Mouse (Mus musculus) inflammation-experienced regulatory T-cells, adult 6 months (primary cell): ENCODE results near the gene H2-DMb1. TPM values are rescaled to one million over a fixed set of nuclear protein-coding genes. Genes with fewer than 3 reads are reported as not detected.

Source experiments
- ATAC-seq: one replicate; pipeline ENCODE4 v1.8.0; 2017
- polyA plus RNA-seq, 3 experiments: library from polyadenylated mRNA; unstranded; fragments of 100-300 nt; shearing (Covaris generic); gene quantifications; one replicate each; pipeline ENCODE4 v1.2.1; 2017

H2-DMb1 gene
- polyA plus RNA-seq, 3 experiments from 2014 or later: 2.3 to 5.0 (median 4.5) TPM

DNA sequence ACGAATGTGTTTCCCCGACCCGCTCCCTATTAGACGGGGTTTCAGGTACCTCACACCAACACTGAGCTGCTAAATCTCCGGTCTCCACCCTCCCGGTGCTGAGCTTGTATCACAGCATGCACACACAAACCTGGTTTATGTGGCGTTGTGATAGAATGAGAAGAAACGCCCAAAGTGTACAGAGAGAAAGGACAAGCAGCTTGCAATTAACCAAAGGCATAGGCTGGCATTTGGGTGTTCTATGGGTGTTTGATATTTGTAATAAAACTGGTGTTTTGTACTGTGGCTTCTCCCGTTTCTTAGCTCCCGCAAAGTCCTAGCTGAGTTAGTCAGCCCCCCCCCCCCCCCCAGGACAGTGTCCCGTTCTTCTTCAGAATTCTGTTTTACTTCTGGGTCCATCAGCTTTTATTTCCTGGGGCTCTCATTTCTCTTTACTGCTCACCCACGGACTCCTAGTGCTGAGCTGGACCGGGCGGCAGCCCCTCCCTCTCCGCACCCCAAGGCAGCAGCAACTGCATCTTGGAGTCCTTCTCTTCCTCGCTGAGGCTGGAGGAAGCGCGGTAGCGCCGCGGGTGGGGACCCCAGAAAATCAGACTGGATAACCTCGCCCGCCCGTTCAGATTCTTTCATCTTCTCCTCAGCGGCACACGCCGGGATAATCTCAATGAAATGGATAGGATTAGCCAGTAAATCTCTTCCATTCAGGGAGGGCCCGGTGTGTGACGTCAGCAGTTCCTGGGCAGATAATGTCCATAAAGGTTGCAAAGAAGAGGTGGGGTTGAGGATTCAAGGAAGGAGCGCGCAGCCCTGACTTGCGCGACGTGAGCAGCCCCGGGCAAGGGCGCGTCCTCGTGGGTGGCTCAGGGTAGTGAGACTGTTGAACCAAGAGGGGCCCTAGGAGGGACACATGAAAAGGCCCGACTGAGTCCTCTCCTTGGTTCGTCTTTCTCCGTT is 44.3 kb downstream of the H2-DMb1 start, which contains the start of gene Psmb8:
Psmb8 (plus strand) TSS at position 781 of the 954 bp plus-strand sequence.
- ATAC-seq: peak; percentile 47

DNA sequence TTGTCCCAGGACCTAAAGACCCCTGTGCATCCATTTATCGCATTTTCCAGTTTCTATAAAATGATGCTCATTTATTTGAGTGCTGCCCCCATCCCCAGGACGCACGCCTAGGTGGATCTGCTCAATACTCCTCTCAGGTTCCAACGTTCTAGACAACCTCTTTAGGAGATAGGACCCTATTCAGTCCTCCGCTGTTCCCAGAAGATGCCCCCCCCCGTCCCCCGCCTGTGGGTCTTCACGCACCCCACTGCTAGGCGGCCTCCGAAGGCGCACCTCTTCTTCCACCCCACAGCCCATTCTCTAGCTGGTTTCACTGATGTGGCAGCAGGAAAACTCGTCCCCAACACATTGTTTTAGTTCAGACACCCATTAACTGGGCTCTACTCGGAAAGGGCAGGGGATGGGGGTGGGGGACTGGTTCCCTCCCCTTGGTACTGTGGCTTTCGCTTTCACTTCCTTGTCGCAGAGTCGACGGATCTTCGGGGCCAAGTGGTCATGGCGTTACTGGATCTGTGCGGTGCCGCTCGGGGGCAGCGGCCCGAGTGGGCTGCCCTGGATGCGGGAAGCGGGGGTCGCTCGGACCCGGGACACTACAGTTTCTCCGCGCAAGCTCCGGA is 45.1 kb downstream of the H2-DMb1 start:
- ATAC-seq: peak; percentile 65

DNA sequence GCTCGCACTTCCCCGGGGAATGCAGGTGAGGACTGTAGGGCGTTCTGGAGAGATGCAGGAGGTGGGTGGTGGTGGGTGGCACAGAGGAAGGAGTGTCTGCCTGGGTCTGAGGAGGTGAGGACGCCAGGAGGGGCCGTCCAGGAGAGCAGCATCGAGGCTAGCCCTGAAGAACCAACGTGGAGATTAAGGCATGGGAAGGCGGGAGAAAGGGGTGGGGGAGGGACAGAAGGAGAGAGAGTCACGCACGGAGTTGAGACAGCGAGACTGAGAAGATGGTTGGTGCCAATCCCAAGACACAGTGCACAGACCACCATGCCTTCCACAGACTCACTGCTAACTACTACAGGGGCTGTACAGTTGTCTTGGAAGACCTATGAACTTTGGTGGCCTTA is 45.6 kb downstream of the H2-DMb1 start:
- ATAC-seq: no peak

DNA sequence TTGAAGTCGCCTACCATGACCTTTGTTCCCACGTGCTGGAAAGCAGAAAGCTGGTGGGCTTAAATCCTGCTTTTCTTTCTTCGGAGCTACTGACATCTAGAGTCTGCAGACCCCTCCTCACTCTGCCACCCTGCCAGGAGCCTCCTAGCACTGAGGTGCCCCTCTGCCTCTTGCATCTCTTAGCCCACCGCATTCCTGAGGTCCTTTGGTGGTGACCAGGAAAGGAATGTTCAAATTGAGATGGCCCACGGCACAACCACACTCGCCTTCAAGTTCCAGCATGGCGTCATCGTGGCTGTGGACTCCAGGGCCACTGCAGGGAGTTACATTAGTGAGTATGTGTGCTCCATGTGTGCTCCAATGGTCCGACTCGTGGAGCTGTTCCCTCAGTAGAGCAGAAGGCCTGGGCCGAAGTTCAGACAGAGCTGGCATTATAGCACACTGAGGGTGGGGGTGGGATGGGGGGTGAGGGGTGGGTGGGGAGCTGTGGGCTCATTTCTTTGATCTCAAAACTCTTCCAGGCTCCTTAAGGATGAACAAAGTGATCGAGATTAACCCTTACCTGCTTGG is 46.3 kb downstream of the H2-DMb1 start:
- no peak for ATAC-seq

DNA sequence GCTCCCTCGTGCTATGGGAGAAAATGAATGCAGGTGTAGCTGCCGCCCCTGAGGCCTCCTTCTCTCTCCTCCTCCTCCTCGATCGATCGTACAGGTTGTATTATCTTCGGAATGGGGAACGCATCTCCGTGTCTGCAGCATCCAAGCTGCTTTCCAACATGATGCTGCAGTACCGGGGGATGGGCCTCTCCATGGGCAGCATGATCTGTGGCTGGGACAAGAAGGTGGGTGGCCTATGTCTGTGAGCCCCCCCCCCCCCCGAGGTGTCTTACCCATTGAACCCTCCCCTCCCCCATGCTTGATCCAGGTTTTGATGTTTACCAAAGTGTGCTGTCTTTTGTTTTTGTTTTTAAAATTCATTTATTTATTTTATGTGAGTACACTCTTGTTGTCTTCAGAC is 47.2 kb downstream of the H2-DMb1 start:
- no peak for ATAC-seq

DNA sequence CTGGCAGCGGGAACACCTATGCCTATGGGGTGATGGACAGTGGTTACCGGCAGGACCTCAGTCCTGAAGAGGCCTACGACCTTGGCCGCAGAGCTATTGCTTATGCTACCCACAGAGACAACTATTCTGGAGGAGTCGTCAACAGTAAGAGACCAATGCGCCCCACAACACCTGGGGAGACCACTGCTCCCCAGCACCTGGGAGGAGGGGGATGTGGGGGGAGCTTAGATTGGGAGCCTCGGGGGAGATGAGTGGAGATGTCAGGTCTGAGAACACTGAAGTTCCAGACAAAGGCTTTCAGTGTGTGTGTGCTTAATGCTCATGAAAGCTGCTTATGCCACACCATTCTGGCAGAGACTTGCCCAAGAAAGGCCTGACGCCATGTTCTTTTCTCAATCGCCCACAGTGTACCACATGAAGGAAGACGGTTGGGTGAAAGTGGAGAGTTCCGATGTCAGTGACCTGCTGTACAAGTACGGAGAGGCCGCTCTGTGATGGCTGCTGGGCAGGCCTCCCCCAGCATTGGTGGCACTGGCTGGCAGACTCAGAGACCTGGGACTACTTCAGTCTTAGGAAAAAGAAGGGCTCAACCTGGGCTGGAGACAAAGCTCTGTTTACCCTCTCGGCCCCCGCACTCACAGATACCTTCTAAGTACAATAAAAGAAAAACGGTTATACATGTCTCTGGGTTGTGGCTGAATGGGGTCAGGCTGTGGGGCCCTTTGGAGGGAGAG is 48.1 kb downstream of the H2-DMb1 start:
- ATAC-seq: no peak

DNA sequence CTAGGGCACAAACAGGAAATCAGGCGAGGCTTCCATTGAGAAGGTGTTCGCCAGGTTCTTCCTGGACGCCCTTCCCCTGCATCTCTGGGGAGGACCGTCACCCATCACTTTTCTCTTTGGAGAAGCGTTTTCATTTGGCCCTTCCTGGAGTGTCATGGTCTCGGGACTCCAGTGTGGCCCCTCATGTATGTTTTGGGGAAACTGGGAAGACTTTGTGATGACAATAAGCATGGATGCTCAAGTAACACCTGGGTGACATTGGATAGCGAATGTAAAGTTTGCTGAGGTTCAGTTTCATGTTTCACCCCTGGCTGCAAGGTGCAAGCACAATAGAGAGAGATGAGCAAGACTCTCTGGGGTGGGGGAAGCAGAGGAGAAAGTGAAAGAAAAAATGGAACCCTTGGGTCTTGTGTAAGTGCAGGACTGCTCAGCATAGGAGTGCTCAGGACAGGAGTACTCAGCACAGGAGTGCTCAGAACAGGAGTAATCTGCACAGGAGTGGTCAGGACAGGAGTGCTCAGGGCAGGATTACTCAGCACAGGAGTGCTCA is 48.7 kb downstream of the H2-DMb1 start:
- peak; percentile 7 for ATAC-seq

DNA sequence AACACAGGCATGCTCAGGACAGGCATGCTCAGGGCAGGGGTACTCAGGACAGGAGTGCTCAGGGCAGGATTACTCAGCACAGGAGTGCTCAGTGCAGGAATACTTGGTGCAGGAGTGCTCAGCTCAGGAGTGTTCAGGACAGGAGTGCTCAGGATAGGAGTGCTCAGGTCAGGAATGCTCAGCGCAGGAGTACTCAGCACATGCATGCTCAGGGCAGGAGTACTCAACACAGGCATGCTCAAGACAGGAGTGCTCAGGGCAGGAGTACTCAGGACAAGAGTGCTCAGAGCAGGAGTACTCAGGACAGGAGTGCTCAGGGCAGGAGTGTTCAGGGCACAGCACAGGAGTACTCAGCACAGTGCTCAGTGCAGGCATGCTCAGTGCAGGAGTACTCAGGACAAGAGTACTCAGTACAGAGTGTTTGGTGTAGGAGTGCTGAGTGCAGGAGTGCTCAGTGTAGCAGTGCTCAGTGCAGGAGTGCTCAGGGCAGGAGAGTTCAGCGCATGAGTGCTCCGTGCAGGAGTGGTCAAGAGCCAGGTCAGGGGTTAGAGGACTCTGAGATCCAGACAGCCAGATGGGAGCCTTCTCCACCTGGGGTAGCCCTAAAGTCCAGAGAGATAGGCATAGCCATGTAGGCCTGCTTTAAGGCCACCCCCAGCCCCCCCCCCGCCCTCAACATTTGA is 50.0 kb downstream of the H2-DMb1 start:
- no peak for ATAC-seq

DNA sequence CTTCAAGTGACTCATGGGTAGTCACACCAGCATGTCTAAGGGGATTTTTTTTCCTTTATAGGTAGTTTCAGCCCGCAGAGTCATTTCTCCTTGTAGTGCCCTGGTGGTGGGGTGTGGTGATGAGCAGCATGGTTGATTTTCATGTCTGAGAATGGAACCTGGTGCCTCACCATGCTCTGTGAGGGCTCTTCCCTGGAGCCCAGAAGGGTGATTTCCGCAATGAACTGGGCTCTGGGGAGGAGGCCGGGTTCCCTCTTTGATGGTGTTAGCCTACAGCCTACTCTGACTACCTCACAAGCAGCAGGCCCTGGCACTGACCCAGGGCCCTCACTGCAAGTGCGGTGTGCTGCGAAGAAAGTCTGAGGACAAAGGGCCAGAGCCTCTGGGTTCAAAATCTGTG is 50.6 kb downstream of the H2-DMb1 start, which contains the start of gene Tap2:
Tap2 (plus strand) TSS at position 84 of the 400 bp plus-strand sequence.
- peak; percentile 34 for ATAC-seq

DNA sequence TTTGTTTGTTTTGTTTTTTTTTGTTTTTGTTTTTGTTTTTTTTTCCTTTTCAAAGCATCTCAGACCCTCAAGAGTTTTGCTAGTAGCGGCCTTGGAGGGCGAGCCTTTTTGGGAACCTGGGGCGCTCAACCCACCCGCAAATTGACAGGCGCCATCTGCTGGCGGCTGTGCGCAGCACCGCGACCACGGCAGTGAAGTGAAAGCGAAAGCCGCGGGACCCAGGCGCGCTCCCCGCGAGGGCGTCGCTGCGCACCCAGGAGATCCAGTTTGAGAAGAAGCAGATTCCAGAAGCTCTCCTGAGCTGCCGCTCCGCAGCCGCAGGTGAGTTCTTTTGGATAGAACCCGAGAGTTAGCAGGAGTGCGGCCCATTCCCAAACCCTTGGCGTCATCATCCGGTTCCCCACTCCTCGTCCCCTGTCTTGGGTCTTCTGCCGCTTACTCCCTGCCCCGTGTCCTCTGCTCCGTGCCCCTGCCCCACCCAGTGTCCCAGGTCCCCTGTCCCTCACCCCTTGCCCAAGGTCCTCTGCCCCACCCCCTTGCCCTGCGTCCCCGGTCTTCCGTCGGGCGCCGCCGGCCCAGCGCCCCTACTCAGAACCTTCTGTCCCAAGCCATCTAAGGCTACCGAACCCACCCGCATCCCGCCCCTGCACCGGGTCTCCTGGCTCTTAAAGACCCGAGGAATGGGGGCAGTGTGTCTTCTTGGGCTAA is 51.6 kb downstream of the H2-DMb1 start:
- peak; percentile 56 for ATAC-seq

DNA sequence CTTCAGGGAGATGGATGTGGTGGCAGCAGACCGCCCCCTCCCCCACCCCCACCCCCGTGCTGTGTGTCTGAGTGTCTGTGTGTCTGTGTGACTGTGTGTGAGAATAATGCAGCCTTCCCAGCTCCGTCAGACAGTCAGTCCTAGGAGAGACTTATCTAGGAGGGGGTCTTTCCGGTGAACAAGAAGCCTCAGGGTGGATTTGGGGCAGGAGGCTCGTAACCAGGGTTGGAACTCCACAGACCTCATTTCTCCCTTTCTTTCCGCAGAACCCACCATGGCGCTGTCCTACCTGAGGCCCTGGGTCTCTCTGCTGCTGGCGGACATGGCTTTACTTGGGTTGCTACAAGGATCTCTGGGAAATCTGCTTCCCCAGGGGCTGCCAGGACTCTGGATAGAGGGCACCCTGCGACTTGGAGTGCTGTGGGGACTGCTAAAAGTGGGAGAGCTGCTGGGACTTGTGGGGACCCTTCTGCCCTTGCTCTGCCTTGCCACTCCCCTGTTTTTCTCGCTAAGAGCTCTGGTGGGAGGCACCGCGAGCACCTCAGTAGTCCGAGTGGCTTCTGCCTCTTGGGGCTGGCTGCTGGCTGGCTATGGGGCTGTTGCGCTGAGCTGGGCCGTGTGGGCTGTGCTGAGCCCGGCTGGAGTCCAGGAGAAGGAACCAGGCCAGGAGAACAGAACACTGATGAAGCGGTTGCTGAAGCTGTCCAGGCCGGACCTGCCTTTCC is 52.3 kb downstream of the H2-DMb1 start:
- no peak for ATAC-seq

DNA sequence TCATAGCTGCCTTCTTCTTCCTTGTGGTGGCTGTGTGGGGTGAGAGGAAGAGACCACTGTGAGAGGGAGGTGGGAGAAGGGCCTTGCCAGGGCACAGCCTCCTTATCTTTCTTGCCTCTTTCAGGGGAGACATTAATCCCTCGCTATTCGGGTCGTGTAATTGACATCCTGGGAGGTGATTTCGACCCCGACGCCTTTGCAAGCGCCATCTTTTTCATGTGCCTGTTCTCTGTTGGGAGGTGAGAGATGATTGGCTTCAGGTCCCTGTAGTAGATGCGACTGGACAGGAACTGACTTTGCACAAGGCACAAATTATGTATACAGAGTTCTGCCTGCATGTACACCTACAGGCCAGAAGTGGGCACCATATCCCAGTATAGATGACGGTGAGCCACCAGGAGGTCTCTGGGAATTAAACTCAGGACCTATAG is 52.9 kb downstream of the H2-DMb1 start:
- ATAC-seq: peak; percentile 47

DNA sequence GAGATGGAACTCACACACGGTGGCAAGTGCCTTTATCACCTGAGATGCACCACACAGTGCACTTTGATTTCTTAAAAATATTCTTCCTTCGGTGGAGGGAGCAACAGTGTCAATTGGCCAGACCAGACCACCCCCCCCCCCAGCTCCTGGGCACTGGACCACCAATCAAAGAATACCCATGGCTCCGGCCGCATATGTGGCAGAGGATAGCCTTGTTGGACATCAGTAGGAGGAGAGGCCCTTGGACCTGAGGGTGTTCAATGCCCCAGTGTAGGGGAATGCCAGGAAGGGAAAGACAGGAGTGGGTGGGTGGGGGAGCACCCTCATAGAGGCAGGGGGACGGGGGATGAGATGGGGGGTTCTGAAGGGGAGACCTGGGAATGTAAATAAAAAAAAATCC is 53.9 kb downstream of the H2-DMb1 start:
- ATAC-seq: no peak

DNA sequence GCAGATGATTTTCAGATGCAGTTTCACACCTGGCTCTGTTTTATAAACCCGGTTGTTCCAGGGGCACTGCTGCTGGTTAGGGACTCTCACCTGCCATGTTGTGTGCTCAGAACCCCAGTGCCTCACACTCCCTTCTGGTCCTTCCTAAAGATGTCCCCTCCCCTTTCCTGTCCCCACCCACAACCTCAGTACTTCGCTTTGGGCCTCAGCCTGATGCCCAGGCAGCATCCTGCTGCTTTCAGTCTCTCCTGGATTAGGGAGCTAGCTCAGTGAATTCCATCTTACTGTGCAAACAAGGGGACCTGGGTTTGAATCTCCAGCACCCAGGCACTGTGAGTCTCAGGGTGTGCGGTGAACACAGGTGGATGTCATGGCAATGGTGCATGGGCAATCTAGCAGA is 54.6 kb downstream of the H2-DMb1 start:
- no peak for ATAC-seq

DNA sequence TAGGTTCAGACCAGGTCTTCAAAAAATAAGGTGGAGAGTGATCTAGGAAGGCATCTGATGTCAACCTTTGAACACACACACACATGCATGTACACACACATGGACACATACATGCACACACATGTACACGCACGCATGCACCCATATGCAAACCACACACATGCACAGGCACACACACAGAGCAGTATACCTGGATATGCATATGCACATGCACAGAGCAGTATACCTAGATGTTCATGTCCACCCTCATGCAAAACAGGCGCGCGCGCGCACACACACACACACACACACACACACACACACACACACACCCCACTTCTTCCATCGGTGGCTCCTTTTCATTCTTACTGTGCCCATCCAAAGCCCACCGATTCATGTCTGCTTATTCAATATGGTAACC is 55.0 kb downstream of the H2-DMb1 start:
- no peak for ATAC-seq

DNA sequence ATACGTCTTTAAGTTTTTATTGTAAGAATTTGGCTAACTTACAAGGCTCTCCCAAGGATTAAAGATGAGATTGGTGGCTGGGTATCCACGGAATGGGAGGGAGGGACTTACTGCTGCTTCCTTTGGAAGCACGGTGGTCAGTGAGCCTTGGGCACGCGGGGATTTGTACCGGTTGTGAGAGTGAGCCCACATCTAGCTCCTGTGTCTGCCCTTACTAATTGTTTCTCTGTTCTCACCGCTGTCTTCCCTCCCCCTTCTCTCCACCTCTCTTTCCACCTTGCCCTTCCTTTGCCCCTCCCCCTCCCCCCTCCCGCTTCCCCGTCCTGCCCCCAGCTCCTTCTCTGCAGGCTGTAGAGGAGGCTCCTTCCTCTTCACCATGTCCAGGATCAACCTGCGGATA is 55.5 kb downstream of the H2-DMb1 start:
- ATAC-seq: no peak

DNA sequence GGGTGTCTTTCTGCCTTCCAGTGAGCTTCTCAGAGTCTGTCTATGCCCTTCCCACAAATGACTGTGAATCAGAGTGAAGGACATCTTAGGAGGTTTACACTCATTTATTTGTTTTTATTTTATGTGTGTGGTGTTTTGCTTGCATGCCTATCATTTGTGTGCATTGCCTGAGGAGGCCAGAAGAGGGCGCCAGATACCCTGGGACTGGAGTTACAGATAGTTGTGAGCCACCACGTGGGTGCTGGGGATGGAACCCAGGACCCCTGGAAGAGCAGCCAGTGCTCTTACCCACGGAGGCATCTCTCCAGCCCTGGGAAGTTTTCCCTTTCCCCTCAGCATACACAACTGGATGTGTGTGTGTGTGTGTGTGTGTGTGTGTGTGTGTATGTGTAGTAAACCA is 56.8 kb downstream of the H2-DMb1 start:
- no peak for ATAC-seq
